Mouse (Mus musculus): Measurements from ENCODE around the gene Trafd1.

Gene Trafd1

GRCm38 (mm10) chr5:121386120-121386909 is 883 bp upstream of the Trafd1 start:
- intact Hi-C loops (cut with DNase I), result no loop called here

- intact Hi-C loops (cut with DNase I), result no loop called here
Observed at GRCm38 (mm10) chr5:121384757-121385460, 523 bp downstream of the Trafd1 start.

- intact Hi-C loops (cut with DNase I), result no loop called here
Observed at GRCm38 (mm10) chr5:121383857-121384756, 1.3 kb downstream of the Trafd1 start.

- intact Hi-C loops (cut with DNase I), result no loop called here
Observed at GRCm38 (mm10) chr5:121380692-121381091, 4.7 kb downstream of the Trafd1 start.

- intact Hi-C loops (cut with DNase I), result loop anchor here (10.0 kb wide), 1 partner anchor 164 kb away; no protein-coding TSS in a partner anchor
Observed at GRCm38 (mm10) chr5:121378678-121379256, 6.7 kb downstream of the Trafd1 start.

- intact Hi-C loops (cut with DNase I), result loop anchor here (10.0 kb wide), 1 partner anchor 162 kb away; no protein-coding TSS in a partner anchor
Observed at GRCm38 (mm10) chr5:121376972-121377371, 8.5 kb downstream of the Trafd1 start.

GRCm38 (mm10) chr5:121374790-121375189 is 10.6 kb downstream of the Trafd1 start:
- intact Hi-C loops (cut with DNase I), result loop anchor here (10.0 kb wide), 1 partner anchor 160 kb away; no protein-coding TSS in a partner anchor

- intact Hi-C loops (cut with DNase I), result loop anchor here (10.0 kb wide), 1 partner anchor 157 kb away; no protein-coding TSS in a partner anchor
Observed at GRCm38 (mm10) chr5:121371712-121372111, 13.7 kb downstream of the Trafd1 start.

- intact Hi-C loops (cut with DNase I), result no loop called here
Observed at GRCm38 (mm10) chr5:121367255-121367654, 18.2 kb downstream of the Trafd1 start.

GRCm38 (mm10) chr5:121366449-121367225 is 18.8 kb downstream of the Trafd1 start:
- intact Hi-C loops (cut with DNase I), result no loop called here

- intact Hi-C loops (cut with DNase I), result no loop called here
Observed at GRCm38 (mm10) chr5:121363441-121363840, 22.0 kb downstream of the Trafd1 start.

GRCm38 (mm10) chr5:121361696-121362095 is 23.7 kb downstream of the Trafd1 start:
- intact Hi-C loops (cut with DNase I), result no loop called here

GRCm38 (mm10) chr5:121359229-121359628 is 26.2 kb downstream of the Trafd1 start:
- intact Hi-C loops (cut with DNase I), result no loop called here

GRCm38 (mm10) chr5:121343997-121344396 is 41.4 kb downstream of the Trafd1 start:
- intact Hi-C loops (cut with DNase I), result no loop called here

- intact Hi-C loops (cut with DNase I), result no loop called here
Observed at GRCm38 (mm10) chr5:121342490-121342889, 42.9 kb downstream of the Trafd1 start.

GRCm38 (mm10) chr5:121340965-121341473 is 44.4 kb downstream of the Trafd1 start:
- intact Hi-C loops (cut with DNase I), result no loop called here

GRCm38 (mm10) chr5:121339507-121340230 is 45.8 kb downstream of the Trafd1 start:
- intact Hi-C loops (cut with DNase I), result no loop called here

- intact Hi-C loops (cut with DNase I), result no loop called here
Observed at GRCm38 (mm10) chr5:121336776-121337175, 48.7 kb downstream of the Trafd1 start.

- intact Hi-C loops (cut with DNase I), result no loop called here
Observed at GRCm38 (mm10) chr5:121336009-121336408, 49.4 kb downstream of the Trafd1 start.

All from adrenal gland (tissue).